Mouse (Mus musculus): ENCODE data around the gene Ifi206. TPM values are rescaled to one million over a fixed set of nuclear protein-coding genes. Genes with fewer than 3 reads are reported as not detected.

Gene Ifi206
- polyA plus RNA-seq, 1 experiment, result 0.25 TPM

DNA sequence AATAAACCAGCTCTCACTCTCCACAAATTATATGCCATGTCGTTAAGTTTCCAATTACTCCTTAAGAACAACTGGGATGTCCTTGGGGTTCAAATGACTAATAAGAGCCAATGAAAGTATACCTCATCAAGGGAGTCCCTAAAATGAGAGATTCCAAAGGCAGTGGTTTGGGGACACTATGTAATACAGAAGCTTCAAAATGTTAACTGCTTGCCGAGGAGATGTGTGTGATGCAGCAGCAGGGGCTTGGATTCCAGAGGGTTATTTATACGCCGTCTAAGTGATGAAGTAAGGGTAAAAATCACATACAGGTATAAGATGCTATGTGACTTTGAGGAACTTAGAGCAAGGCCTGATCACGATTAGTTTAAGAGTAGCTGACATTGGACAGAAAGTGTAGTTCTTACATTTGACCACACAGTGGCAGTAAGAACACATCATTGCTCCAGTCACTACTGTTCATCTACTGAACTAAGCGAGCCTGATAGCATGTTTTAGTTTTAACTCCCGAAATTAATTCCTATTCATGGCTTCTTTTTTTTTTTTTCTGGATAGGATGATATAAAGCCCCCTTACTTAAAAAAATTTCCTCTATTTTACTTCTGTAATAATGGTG, 34.6 kb downstream of the Ifi206 start:
- TF ChIP-seq POLR2A (IDR thresholded peaks at IDR 0.05; ENCODE audit: borderline replicate concordance, insufficient read depth, low read length), result no peak
- peak; percentile 54 for TF ChIP-seq CTCF (IDR thresholded peaks at IDR 0.05; ENCODE audit: borderline replicate concordance, insufficient read depth, low read depth, low read length)
- peak in 1 of 2 experiments; percentile 28 for DNase-seq

DNA sequence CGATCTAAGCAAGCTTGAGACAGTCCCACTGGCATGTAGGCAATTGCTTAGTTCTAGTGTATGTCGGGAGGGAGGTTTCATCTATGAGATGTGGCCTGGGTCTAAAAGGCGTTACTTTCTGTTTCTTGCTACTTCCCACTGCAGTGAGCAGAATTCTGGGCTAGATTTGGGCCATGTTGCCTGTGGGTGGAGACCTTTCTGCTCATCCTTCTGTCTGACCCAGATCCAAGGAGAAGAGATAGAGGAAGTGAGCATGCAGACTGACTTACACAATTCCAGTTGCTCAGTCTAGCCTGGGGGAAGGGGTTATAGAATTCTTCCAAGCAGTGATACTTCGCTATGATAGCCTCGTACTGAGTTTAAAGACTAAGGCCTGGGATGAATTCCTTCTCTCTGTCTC, 39.2 kb downstream of the Ifi206 start:
- DNase-seq, result no peak
- H3K4me3 ChIP-seq (replicated peaks; ENCODE audit: insufficient read depth, low read depth, low read length), result no peak overlapping the region
- WGBS, result 95% methylated on average over 5 of the region's 5 CpGs
- no peak overlapping the region for H3K27ac ChIP-seq (ENCODE audit: insufficient read depth, low read length)
- H3K4me1 ChIP-seq (ENCODE audit: control insufficient read depth, insufficient read depth, low read length), result no peaks in the 10 kb centered on the region
- H3K27me3 ChIP-seq (ENCODE audit: control insufficient read depth, insufficient read depth, low read length), result no peaks in the 10 kb centered on the region
- no peak for TF ChIP-seq CTCF (IDR thresholded peaks at IDR 0.05; ENCODE audit: borderline replicate concordance, insufficient read depth, low read depth, low read length)
- TF ChIP-seq POLR2A (IDR thresholded peaks at IDR 0.05; ENCODE audit: borderline replicate concordance, insufficient read depth, low read length), result no peak

More for the DNA sequence above, 34.6 kb downstream of the Ifi206 start:
- 49% methylated on average over 7 of the region's 7 CpGs for WGBS
- H3K4me3 ChIP-seq (replicated peaks; ENCODE audit: insufficient read depth, low read depth, low read length), result no peak overlapping the region
- no peak overlapping the region for H3K27ac ChIP-seq (ENCODE audit: insufficient read depth, low read length)
- no peaks in the 10 kb centered on the region for H3K27me3 ChIP-seq (ENCODE audit: control insufficient read depth, insufficient read depth, low read length)
- H3K4me1 ChIP-seq (ENCODE audit: control insufficient read depth, insufficient read depth, low read length), result no peaks in the 10 kb centered on the region

DNA sequence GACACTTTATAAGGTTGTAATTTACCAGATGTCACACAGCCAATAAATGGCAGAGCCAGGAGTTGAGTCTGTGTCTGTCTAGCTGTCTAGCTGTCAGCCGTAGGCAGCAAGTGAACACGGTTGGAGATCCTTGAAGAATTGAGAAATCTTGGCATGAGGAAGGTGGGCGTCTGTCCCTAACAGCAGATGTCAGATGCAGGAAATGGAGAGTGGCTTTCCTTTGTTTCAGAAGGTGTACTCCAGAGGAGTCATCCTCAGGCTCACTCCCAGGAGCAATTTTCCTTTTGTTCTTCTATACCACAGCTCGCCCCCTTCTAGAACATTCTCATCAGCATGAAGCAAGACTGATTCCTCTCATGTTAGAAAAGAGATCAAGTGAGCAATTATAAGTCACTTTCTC, 40.2 kb downstream of the Ifi206 start:
- TF ChIP-seq POLR2A (IDR thresholded peaks at IDR 0.05; ENCODE audit: borderline replicate concordance, insufficient read depth, low read length), result no peak
- no peak for TF ChIP-seq CTCF (IDR thresholded peaks at IDR 0.05; ENCODE audit: borderline replicate concordance, insufficient read depth, low read depth, low read length)
- DNase-seq, result no peak
- WGBS, result 30% methylated on average over 4 of the region's 4 CpGs
- H3K27me3 ChIP-seq (ENCODE audit: control insufficient read depth, insufficient read depth, low read length), result no peaks in the 10 kb centered on the region
- H3K4me1 ChIP-seq (ENCODE audit: control insufficient read depth, insufficient read depth, low read length), result no peaks in the 10 kb centered on the region
- no peak overlapping the region for H3K27ac ChIP-seq (ENCODE audit: insufficient read depth, low read length)
- H3K4me3 ChIP-seq (replicated peaks; ENCODE audit: insufficient read depth, low read depth, low read length), result no peak overlapping the region

DNA sequence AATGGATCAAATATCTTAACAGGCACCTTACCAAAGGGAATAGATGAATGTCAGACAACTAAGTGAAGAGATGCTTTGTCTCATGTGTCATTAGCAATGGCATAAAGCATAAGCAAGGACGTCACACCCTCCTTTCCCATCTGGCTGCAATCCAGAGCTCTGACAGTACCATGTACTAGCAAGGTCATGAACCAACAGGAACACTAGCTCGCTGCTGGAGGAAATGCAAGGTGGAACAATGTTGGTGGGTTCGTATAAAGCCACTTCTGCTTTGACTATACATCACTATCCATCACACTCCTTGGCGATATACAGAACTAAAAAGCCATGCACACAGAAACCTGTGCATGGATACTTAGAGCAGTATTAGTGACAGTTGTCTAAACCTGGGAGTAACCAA, 43.8 kb downstream of the Ifi206 start:
- 65% methylated on average over 4 of the region's 4 CpGs for WGBS
- no peaks in the 10 kb centered on the region for H3K27me3 ChIP-seq (ENCODE audit: control insufficient read depth, insufficient read depth, low read length)
- H3K4me3 ChIP-seq (replicated peaks; ENCODE audit: insufficient read depth, low read depth, low read length), result no peak overlapping the region
- no peaks in the 10 kb centered on the region for H3K4me1 ChIP-seq (ENCODE audit: control insufficient read depth, insufficient read depth, low read length)
- DNase-seq, result no peak
- TF ChIP-seq CTCF (IDR thresholded peaks at IDR 0.05; ENCODE audit: borderline replicate concordance, insufficient read depth, low read depth, low read length) (no peak), POLR2A (IDR thresholded peaks at IDR 0.05; ENCODE audit: borderline replicate concordance, insufficient read depth, low read length) (no peak)
- no peak overlapping the region for H3K27ac ChIP-seq (ENCODE audit: insufficient read depth, low read length)

DNA sequence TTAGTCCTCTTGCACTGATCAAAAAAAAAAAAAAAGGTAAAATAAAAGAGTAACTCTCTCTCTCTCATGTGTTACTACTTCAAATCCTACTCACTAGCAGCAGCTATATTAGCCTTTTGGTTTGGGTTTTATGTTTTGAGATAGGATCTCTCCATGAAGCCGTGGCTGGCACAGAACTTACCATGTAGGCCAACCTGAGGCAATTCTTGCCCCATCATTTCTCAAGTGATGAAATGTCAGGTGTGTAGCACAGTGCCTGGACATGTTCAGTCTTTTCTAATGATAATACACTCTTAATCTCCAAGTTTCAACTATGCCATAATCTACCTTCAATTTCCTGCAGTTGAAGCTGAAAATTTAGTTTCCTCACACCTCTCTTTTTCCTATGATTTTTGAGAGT, 47.8 kb downstream of the Ifi206 start:
- no peak for TF ChIP-seq CTCF (IDR thresholded peaks at IDR 0.05; ENCODE audit: borderline replicate concordance, insufficient read depth, low read depth, low read length)
- no peak for TF ChIP-seq POLR2A (IDR thresholded peaks at IDR 0.05; ENCODE audit: borderline replicate concordance, insufficient read depth, low read length)
- Histone ChIP-seq H3K4me1 (ENCODE audit: control insufficient read depth, insufficient read depth, low read length) (no peaks in the 10 kb centered on the region), H3K27ac (ENCODE audit: insufficient read depth, low read length) (no peak overlapping the region), H3K4me3 (replicated peaks; ENCODE audit: insufficient read depth, low read depth, low read length) (no peak overlapping the region), H3K27me3 (ENCODE audit: control insufficient read depth, insufficient read depth, low read length) (no peaks in the 10 kb centered on the region)
- 100% methylated on average over 1 of the region's 1 CpGs for WGBS
- no peak for DNase-seq

DNA sequence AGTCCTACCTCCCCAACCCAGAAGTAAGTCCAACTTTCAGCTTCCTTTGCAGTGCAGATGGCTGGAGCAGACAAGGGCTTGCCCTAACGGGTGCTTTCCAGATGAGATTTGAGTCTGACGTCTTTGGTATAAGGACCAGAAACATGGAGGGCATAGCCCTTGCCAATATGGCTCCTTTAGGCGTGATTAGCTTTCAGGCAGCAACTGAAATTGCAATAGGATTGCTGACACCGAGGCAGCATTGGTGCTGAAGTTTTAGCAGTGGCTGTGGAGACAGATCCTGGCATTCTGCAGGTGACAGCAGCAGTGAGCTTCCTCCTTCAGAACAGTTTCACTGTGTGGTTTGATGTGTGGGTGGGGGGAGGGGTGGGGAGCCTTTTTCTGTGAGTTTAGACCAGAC, 49.6 kb downstream of the Ifi206 start:
- Histone ChIP-seq H3K4me3 (replicated peaks; ENCODE audit: insufficient read depth, low read depth, low read length) (no peak overlapping the region), H3K27me3 (ENCODE audit: control insufficient read depth, insufficient read depth, low read length) (no peaks in the 10 kb centered on the region), H3K4me1 (ENCODE audit: control insufficient read depth, insufficient read depth, low read length) (no peaks in the 10 kb centered on the region), H3K27ac (ENCODE audit: insufficient read depth, low read length) (no peak overlapping the region)
- TF ChIP-seq CTCF (IDR thresholded peaks at IDR 0.05; ENCODE audit: borderline replicate concordance, insufficient read depth, low read depth, low read length), result no peak
- no peak for DNase-seq
- 77% methylated on average over 4 of the region's 4 CpGs for WGBS

DNA sequence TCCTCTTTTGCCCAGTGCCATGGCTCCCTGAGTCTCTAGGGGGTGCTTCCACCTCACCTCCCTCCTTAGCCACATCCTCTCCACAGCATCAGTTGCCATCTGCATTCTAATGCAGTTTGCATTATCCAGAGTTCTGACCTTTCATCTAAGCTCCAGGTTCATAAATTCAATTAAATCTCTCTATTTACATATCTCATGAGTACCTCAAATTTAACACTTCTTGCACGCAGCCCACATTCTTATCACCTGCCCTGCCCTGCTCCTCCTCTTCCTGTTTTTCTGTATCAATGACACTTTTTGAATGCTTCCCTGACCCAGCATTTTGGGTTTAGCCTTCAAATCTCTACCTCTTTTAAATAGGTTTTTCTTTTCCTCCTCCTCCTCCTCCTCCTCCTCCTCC, 50.2 kb downstream of the Ifi206 start:
- Histone ChIP-seq H3K27ac (ENCODE audit: insufficient read depth, low read length) (no peak overlapping the region), H3K4me1 (ENCODE audit: control insufficient read depth, insufficient read depth, low read length) (no peaks in the 10 kb centered on the region), H3K27me3 (ENCODE audit: control insufficient read depth, insufficient read depth, low read length) (no peaks in the 10 kb centered on the region), H3K4me3 (replicated peaks; ENCODE audit: insufficient read depth, low read depth, low read length) (no peak overlapping the region)
- WGBS, result 90% methylated on average over 1 of the region's 1 CpGs
- DNase-seq, result no peak
- TF ChIP-seq POLR2A (IDR thresholded peaks at IDR 0.05; ENCODE audit: borderline replicate concordance, insufficient read depth, low read length), result no peak
- TF ChIP-seq CTCF (IDR thresholded peaks at IDR 0.05; ENCODE audit: borderline replicate concordance, insufficient read depth, low read depth, low read length), result no peak

DNA sequence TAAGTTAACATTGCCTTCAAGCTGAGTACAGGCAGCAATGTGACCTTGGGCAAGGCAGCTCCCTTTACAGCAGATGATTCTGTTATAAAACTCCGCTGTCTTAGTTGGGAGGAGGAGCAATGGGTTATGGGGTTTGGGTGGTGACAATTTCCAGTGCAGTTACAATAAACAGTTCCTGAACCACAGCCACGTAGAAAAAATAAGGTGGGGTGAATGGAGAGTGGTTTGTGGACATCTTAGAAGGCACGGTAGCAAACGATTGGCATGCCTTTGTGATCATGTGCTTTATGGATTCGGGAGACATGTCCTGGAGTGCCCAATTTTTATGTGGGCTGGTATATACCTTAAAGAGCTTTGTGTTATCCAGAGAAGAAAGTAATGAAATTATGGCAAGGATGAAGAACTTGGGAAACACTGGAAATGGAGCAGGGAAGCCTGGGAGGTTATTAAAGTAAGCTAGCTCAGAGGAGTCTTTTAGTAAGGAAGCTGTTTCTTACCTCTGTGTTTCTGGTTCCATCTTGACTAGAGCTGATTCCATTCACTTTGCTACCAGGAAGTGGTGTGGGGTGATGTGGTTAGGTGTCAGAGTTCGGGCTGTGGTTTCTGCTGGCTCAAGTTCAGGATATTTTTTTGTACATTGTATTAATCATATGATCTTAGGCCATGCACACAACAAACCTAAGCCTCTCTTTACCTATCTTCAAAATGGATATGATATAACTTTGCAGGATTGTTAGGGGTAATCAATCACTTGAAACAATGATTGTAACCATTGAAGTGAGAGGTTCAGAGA, 53.5 kb downstream of the Ifi206 start:
- Histone ChIP-seq H3K4me3 (replicated peaks; ENCODE audit: insufficient read depth, low read depth, low read length) (no peak overlapping the region), H3K27ac (ENCODE audit: insufficient read depth, low read length) (no peak overlapping the region), H3K27me3 (ENCODE audit: control insufficient read depth, insufficient read depth, low read length) (no peaks in the 10 kb centered on the region), H3K4me1 (ENCODE audit: control insufficient read depth, insufficient read depth, low read length) (no peaks in the 10 kb centered on the region)
- 70% methylated on average over 6 of the region's 6 CpGs for whole genome bisulfite sequencing
- TF ChIP-seq POLR2A (IDR thresholded peaks at IDR 0.05; ENCODE audit: borderline replicate concordance, insufficient read depth, low read length), result no peak
- no peak for TF ChIP-seq CTCF (IDR thresholded peaks at IDR 0.05; ENCODE audit: borderline replicate concordance, insufficient read depth, low read depth, low read length)
- no peak for DNase-seq

All from cerebellum, adult 2 months (tissue).